Mouse (Mus musculus): ENCODE results near the gene Il33.

The Il33 gene

DNA sequence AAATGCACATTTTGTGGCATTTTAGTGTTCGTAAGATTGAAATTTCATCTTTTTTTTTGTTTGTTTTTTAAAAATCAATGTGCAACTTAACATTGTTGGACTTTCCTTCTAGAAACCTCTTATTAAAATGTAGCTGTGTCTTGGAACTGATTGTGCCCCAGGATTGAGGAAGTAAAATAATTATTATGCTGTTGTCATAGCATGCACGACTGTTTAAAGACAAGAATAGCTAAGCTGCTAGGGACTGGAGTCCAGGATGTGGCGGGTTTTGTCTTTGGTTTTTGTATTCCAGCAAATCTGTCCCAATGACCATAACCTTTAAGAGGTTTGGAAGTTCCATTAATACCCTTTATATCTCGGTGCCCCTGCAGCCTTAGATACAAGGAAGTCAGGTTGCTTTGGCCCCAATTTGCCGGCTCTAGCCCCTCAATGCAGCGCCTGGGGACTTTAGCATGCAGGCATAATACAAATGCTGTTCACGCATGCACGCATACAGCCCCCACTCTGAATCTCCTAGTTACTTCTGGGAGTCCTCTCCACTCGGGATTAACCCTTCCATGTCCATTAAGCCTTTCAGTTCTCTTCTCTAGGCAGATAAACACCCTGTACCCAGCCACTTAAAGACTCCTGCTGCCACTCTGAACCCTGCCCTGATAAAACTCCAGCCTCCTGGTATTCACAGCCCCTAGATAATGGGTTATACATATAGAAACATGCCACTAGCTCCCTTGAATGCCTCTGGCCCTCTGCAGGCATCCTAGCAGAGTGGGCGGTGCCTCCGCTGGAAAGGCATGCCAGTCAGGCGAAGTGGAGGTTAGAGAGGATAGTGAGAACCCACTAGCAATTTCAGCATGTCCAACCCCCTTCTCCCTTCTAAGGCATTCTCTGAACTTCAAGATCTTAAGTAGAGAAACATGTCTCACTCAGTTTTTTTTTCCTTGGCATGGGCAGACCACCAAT lies 75.8 kb downstream of the Il33 start:
- DNase-seq = no peak

DNA sequence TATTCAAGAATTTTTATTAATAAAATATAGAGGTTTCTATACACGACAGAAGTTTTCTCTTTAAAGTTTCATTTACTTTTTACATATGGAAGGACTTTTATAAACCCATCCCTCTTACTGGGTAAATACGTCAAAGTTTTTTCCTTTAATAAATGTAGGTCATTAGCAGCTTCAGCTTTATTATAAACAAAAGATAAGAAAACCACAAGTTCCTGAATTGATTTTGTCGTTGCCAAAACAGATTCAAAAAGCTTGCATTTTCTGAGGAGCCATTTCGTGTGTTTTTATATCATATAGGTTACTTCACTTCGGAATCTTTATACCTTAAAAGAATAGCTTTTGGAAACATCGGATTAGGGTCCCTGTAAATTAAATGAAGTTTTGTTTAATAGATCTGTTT lies 76.6 kb downstream of the Il33 start:
- no peak for DNase-seq

DNA sequence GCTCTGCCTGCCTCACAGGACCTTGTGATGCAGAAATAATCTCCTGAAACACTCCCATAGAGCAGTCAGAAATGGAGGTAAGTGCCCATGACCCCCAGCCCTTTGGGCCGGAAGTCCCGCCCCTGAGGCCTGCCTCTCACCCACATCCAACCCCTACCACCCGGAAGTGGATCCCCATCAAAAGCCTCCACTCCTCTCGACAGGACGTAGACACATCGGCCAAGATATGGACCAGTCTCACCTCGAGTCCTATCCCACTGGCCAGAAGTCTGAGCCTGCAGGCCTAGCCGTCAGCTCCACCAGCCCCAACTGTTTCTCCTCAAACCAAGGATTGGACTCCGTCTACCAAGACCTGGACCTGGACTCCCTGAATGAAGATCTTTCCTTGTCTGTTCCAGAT lies 78.7 kb downstream of the Il33 start, which contains the start of gene Trpd52l3:
Gene Trpd52l3, plus strand, starts transcription at position 170 of the 400 bp plus-strand sequence.
- no peak for DNase-seq

DNA sequence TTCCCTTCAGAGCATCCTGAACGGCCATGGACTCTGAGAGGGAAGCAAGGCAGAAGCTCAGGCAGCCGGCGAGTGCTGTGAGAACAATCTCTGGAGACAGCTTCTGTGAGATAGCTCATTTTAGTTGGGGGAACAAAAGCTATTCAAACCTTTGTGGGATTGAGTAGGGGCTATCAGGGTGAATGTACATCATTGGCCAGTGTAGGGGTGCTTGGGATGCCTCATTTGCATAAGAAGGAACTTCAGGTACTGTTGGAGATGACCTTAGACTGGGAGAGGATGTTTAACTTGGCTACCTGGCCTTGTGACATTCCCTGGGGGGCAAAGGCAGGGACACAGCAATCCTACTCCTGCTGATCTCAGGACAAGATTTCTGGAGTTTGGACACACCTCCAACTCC lies 81.5 kb downstream of the Il33 start:
- DNase-seq = no peak
